Mouse (Mus musculus) heart, embryonic 16.5 days (tissue): ENCODE data around the gene Gpank1. TPM values are rescaled to one million over a fixed set of nuclear protein-coding genes. Genes with fewer than 3 reads are reported as not detected.

Experiments used
- ATAC-seq: fragments of 200-750 bp; cut with Nextera tagmentation; replicated peaks from 2 replicates; pipeline ENCODE4 v1.8.0; 2017; ENCODE audit warnings: moderate number of reproducible peaks; ENCODE audit not compliant: insufficient read depth, low FRiP score; ENCODE audit errors: extremely low read depth
- H3K27ac ChIP-seq: fragments of 300-500 bp; sonication (generic); 2 replicates; pipeline ENCODE4 v1.5.1; 2014; ENCODE audit warnings: mild to moderate bottlenecking, low read length, control low read depth, moderate library complexity
- H3K27me3 ChIP-seq: fragments of 300-500 bp; sonication (generic); 2 replicates; pipeline ENCODE4 v1.6.1; 2014; ENCODE audit warnings: low read length, mixed read lengths; ENCODE audit not compliant: control insufficient read depth, insufficient read depth
- H3K36me3 ChIP-seq: fragments of 300-500 bp; sonication (generic); 2 replicates; pipeline ENCODE4 v1.6.1; 2014; ENCODE audit not compliant: control insufficient read depth, insufficient read depth
- H3K4me1 ChIP-seq: fragments of 300-500 bp; sonication (generic); 2 replicates; pipeline ENCODE4 v1.6.1; 2014; ENCODE audit warnings: low read length, mixed read lengths; ENCODE audit not compliant: control insufficient read depth, insufficient read depth
- H3K4me2 ChIP-seq: fragments of 300-500 bp; sonication (generic); 2 replicates; pipeline ENCODE4 v1.6.1; 2014; ENCODE audit warnings: low read depth, mild to moderate bottlenecking, control low read depth, low read length
- H3K4me3 ChIP-seq: fragments of 300-500 bp; sonication (generic); 2 replicates; pipeline ENCODE4 v1.5.1; 2014; ENCODE audit warnings: mild to moderate bottlenecking, control low read depth, low read length
- H3K9ac ChIP-seq: fragments of 300-500 bp; sonication (generic); 2 replicates; pipeline ENCODE4 v1.6.1; 2014; ENCODE audit warnings: low read length, control low read depth
- H3K9me3 ChIP-seq: fragments of 300-500 bp; sonication (generic); replicated peaks from 2 replicates; pipeline ENCODE4 v1.6.1; 2016; ENCODE audit warnings: low read length; ENCODE audit not compliant: control insufficient read depth
- WGBS: fragments of 180-500 bp; shearing (Covaris S2); extraction: QIAGEN DNeasy Blood & Tissue Kit; methylation state at CpG from one replicate; pipeline ENCODE4 v1.1.7; 2014; 5-methylcytosine and 5-hydroxymethylcytosine counted together
- polyA plus RNA-seq: library from polyadenylated mRNA; unstranded; fragments of >200 nt; fragmentation: Nextera tagmentation; extraction: Ambion mirVana; gene quantifications from 2 replicates; pipeline ENCODE4 v1.2.1, GENCODE M21; 2015

The Gpank1 gene
- polyA plus RNA-seq, 1 experiment from 2014 or later: 14.9 TPM

DNA sequence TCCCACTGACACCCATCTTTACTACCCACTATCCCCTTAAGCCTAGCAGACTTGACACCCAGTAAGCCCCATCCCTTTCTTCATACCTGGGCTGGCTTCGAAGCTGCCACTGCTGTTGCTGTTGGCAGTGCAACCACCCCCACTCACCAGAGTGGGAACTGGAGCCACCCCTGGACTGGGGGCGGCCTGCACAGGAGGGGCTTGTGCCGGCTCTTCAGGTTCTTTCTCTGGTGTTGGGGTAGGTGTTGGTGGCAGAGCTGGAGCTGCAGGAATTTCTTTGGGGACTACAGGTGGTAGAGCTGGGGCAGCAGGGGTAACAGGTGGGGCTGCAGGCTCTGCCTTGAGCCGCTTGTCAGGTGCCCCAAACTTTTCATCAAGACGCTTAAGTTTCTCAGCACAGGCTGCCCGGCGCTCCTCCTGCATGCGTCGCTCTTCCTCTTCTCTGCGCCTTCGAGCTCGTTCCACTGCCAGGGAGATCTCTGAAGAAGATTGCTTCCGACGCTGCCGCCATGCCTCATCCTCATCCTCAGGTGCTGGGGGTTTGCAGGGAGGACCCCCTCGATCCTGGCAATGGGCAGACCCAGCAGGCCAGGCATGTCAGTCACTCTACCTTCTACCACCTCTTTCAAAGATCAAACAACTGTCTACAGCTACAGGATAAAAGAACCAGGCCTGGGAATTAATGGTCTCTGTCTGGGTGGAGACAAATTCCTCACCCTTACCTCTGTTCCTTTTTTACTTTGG is 37.8 kb downstream of the Gpank1 start:
- H3K27ac ChIP-seq: no peak overlapping the region
- no peak overlapping the region for H3K4me2 ChIP-seq
- H3K4me1 ChIP-seq: peaks cover 16% of the 10 kb centered on the region
- H3K9ac ChIP-seq: no peak overlapping the region
- H3K9me3 ChIP-seq: no peaks in the 10 kb centered on the region
- no peak overlapping the region for H3K4me3 ChIP-seq
- no peaks in the 10 kb centered on the region for H3K27me3 ChIP-seq
- H3K36me3 ChIP-seq: peaks cover 81% of the 10 kb centered on the region
- no peak for ATAC-seq
- 90% methylated on average over 16 of the region's 16 CpGs for WGBS

DNA sequence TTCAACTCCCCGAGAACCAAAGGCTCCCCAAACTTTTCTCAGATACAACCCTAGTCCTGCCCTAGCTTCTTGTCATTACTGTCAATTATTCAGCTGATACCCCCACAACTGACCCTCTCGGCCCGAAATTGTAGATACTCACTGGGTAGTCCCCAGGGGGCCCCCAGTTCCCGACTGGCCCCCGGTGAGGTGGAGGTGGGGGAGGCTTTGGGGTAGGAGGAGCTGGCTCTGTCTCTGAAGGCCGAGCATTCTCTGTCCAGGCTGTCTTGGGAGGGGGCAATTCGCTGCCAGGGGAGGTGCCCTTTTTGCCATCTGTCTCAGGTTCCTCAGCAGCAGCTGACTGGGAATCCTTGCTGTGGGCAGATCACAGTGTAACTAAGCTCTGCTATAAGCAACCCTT is 38.4 kb downstream of the Gpank1 start:
- Histone ChIP-seq H3K27ac (no peak overlapping the region), H3K9me3 (no peaks in the 10 kb centered on the region), H3K9ac (no peak overlapping the region), H3K4me1 (peaks cover 16% of the 10 kb centered on the region), H3K4me3 (no peak overlapping the region), H3K4me2 (no peak overlapping the region), H3K27me3 (no peaks in the 10 kb centered on the region), H3K36me3 (peaks cover 75% of the 10 kb centered on the region)
- no peak for ATAC-seq
- WGBS: 82% methylated on average over 7 of the region's 7 CpGs

DNA sequence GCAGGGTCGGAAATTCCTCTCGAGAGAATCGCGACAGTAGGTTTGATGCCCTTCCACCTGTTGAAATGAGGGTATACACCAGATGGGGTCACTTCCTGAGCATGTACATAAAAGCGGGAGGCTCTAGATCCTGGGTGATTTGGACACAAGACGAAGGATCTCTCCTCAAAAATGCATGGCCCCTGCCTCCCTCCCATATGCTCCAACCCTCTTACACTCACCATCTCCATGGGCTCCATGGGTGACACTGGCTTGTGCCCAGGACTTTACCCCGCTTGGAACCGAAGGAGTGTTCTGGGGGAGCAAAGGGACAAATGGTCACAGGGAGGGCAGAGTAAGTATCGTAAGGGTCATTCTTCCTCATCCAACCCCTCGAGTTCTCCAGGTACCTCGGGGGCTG is 40.2 kb downstream of the Gpank1 start:
- 0 out of 2 replicates have a peak overlapping the region, but pooled peaks have one; percentile 4 for H3K4me2 ChIP-seq

DNA sequence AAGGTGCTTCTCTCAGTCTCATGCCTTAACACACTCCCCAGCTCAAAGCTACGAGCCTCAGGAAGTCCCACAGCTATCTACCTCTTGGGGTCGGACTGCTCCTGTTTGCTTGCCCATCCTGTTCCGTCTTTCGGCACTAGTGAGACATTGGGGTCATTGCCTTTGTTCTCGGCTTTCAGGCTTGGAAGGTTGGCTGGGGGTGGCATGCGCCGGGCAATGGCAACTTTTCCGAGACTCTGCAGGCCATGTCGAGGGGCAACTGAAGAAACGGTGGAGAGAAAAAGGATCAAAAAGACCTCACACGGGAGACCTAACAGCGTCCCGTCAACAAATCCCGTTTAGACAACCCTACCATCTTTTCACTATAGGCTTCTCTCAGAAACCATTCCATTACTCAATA is 40.9 kb downstream of the Gpank1 start:
- peak overlapping the region; percentile 100 for H3K9ac ChIP-seq
- WGBS: 56% methylated on average over 14 of the region's 14 CpGs
- peaks cover 23% of the 10 kb centered on the region for H3K4me1 ChIP-seq
- ATAC-seq: no peak
- no peaks in the 10 kb centered on the region for H3K27me3 ChIP-seq
- H3K4me2 ChIP-seq: peak overlapping the region; percentile 88
- peaks cover 50% of the 10 kb centered on the region for H3K36me3 ChIP-seq
- H3K9me3 ChIP-seq: no peaks in the 10 kb centered on the region
- H3K4me3 ChIP-seq: peak overlapping the region; percentile 90
- H3K27ac ChIP-seq: no peak overlapping the region

More for the DNA sequence above, 40.2 kb downstream of the Gpank1 start:
- H3K4me1 ChIP-seq: peaks cover 23% of the 10 kb centered on the region
- H3K27me3 ChIP-seq: no peaks in the 10 kb centered on the region
- H3K36me3 ChIP-seq: peaks cover 57% of the 10 kb centered on the region
- WGBS: 77% methylated on average over 11 of the region's 11 CpGs
- ATAC-seq: no peak
- H3K4me3 ChIP-seq: no peak overlapping the region
- no peaks in the 10 kb centered on the region for H3K9me3 ChIP-seq
- H3K9ac ChIP-seq: no peak overlapping the region
- H3K27ac ChIP-seq: no peak overlapping the region

DNA sequence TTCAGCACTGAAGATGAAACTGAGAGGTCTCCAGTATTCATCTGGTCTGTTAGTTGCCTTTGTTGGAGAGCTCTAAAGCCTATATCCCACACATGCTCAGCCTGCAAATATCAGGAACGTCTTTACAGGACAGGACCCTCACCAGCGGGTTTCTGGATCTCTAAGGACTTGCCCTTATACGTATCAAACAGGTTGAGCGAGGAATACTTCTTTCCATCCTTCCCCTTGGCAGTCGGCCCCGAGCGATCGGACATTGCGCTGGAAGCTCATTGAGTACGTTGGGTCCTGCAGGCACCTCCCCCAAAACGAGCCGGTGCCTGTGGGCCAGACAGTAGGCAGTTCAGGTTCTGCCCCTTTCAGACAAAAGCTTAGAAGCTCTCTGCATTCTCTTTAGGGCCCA is 41.5 kb downstream of the Gpank1 start:
- Histone ChIP-seq H3K9me3 (no peaks in the 10 kb centered on the region), H3K27me3 (no peaks in the 10 kb centered on the region), H3K36me3 (peaks cover 44% of the 10 kb centered on the region), H3K4me1 (peaks cover 23% of the 10 kb centered on the region), H3K27ac (0 out of 2 replicates have a peak overlapping the region, but pooled peaks have one; percentile 4), H3K4me2 (peak overlapping the region; percentile 88), H3K9ac (peak overlapping the region; percentile 100), H3K4me3 (peak overlapping the region; percentile 90)
- WGBS: 31% methylated on average over 12 of the region's 12 CpGs
- no peak for ATAC-seq

DNA sequence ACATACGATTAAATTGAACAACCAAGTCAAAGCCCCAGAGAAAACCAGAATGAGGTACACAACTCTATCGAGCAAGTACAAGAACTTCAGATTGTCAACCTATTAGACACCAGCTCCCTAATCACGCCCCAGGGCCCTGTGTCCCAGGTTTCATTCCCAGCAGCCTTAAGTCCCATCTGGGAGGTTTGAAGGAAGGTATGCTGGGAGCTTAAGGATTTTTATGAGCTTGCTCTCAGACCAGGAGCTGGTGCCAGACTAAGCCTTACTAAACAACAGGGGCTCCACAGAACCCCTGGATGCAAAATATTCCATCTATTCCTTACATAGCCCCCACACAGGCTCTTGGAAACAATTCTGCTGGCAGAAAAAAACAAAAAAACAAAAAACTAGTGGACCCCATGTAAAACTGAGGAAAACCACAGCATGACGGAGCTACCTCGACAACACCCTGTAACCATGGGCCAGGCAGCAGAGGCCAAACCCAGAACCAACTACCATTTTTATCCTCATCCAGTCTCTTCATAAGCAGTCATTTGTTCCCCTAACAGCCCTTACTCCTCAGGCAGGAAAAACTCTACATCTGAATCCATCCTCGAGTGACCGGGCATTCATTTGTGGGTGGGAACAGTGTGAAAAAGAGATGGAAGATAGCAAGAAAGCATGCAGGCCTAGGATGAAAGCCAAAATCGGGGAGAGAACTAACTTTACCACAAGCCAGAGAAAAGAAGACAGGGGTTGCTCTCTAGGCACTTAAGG is 42.2 kb downstream of the Gpank1 start:
- Histone ChIP-seq H3K27ac (peak overlapping the region; percentile 95), H3K36me3 (peaks cover 37% of the 10 kb centered on the region), H3K4me1 (peaks cover 23% of the 10 kb centered on the region), H3K9me3 (no peaks in the 10 kb centered on the region), H3K9ac (peak overlapping the region; percentile 100), H3K27me3 (no peaks in the 10 kb centered on the region), H3K4me3 (peak overlapping the region; percentile 90), H3K4me2 (peak overlapping the region; percentile 88)
- 5% methylated on average over 8 of the region's 8 CpGs for WGBS
- no peak for ATAC-seq

DNA sequence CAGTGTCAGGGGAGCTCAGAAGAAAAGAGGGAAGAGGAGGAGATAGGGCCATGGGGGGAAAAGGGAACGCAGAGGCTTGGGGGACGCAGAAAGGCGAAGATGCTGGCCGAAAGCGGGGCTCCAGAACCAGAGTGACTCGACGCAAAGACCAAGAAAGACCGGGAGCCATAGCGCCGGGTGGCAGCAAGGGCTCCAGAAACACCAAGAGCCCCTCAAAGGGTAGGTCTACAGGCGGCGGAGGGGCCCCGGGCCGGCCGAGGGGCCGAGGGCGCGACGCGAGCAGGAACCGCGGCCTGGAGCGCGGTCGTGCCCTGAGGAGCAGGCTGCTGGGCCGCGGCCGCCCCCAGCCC is 42.9 kb downstream of the Gpank1 start:
- no peak for ATAC-seq

DNA sequence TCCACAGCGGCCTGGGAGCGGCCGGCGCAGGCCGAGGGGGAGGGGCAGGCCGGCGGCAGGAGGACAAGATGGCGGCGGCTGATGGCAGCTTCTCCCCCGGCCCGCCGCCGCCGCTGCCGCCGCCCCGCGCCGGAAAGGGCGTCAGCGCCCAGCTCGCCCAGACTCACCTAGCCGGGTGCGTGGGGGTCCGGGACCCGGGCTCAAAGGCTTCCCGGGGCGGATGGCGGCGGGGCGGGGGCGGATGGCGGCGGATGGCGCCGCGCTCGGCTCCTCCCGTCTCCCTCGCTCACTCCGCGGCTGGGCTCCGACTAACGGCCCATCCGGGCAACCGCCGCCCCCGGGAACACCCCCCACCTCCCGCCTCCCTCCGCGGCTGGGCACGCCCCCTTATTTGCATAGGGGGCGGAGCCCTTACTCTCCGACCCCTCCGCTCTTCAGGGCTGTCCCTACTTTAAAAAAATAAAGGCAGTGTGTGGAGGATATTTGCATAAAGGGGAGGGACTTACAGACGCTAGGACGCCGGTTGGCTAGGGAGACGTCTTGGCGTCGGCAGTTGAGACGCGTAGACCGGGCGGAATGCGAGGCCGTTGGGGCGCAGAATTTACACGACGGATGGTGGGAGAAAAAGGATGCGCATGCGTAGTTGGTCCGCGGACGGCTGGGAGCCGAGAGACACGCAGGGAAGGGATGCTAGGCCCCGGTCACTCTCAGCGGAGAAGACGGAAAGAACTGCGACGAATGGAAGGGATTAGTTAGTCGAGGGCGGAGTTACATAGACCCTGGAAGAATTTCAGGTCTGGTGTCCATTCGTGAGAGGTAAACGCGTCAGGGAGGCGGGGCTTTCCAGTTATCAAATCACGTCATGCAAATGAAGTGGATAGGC is 43.6 kb downstream of the Gpank1 start, which contains the start of gene Prrc2a:
TSS of gene Prrc2a (minus strand) at position 330 of the 883 bp plus-strand sequence.
- Histone ChIP-seq H3K4me3 (peak within 1 kb of the TSS; percentile 90), H3K9ac (peak within 1 kb of the TSS; percentile 100), H3K9me3 (no peaks in the 10 kb centered on the region), H3K27me3 (no peaks in the 10 kb centered on the region), H3K4me1 (peaks cover 23% of the 10 kb centered on the region), H3K27ac (peak within 1 kb of the TSS; percentile 95), H3K36me3 (peaks cover 24% of the 10 kb centered on the region), H3K4me2 (peak within 1 kb of the TSS; percentile 88)
- under 1% methylated on average over 68 of the region's 89 CpGs for WGBS
- peak; percentile 95 for ATAC-seq

More for the DNA sequence above, 42.9 kb downstream of the Gpank1 start:
- Histone ChIP-seq H3K9ac (peak overlapping the region; percentile 100), H3K4me2 (peak overlapping the region; percentile 88), H3K4me3 (peak overlapping the region; percentile 90), H3K27ac (peak overlapping the region; percentile 95), H3K36me3 (peaks cover 30% of the 10 kb centered on the region), H3K9me3 (no peaks in the 10 kb centered on the region), H3K4me1 (peaks cover 23% of the 10 kb centered on the region), H3K27me3 (no peaks in the 10 kb centered on the region)
- WGBS: 0% methylated on average over 24 of the region's 28 CpGs
